Mouse (Mus musculus) bone marrow, adult 2 months (tissue): ENCODE results near the gene Ccl1. TPM values are rescaled to one million over a fixed set of nuclear protein-coding genes. Genes with fewer than 3 reads are reported as not detected.

Source experiments
- H3K27ac ChIP-seq: fragments of 200-500 bp; 2 replicates; pipeline ENCODE4 v1.5.1; 2012; ENCODE audit warnings: low read depth, mild to moderate bottlenecking, control low read depth, inconsistent platforms, low read length; ENCODE audit not compliant: control insufficient read depth, poor library complexity, insufficient read depth
- H3K4me1 ChIP-seq: fragments of 200-500 bp; 2 replicates; pipeline ENCODE4 v1.6.1; 2011; ENCODE audit warnings: low read length; ENCODE audit not compliant: control insufficient read depth, insufficient read depth
- H3K4me3 ChIP-seq: fragments of 200-500 bp; replicated peaks from 2 replicates; pipeline ENCODE3; 2011; ENCODE audit warnings: mild to moderate bottlenecking, low read depth, low read length, control low read depth; ENCODE audit not compliant: control insufficient read depth
- CTCF ChIP-seq: fragments of 200-500 bp; IDR thresholded peaks from 2 replicates; pipeline ENCODE4 v1.5.1; 2011; ENCODE audit warnings: low read length, control low read depth; ENCODE audit not compliant: control insufficient read depth, insufficient read depth
- POLR2A ChIP-seq: fragments of 200-500 bp; IDR thresholded peaks from 2 replicates; pipeline ENCODE4 v1.6.1; 2011; ENCODE audit warnings: low read depth, mild to moderate bottlenecking, control low read depth, low read length, borderline replicate concordance; ENCODE audit not compliant: control insufficient read depth
- WGBS: fragments of 180-500 bp; shearing (Covaris S2); methylation state at CpG from one replicate; pipeline ENCODE4 v1.1.7; 2018; 5-methylcytosine and 5-hydroxymethylcytosine counted together
- polyA plus RNA-seq: library from polyadenylated mRNA; stranded (reverse); fragments of >200 nt; gene quantifications from 2 replicates; pipeline ENCODE4 v1.2.4, GENCODE M21; 2011; ENCODE audit warnings: low replicate concordance; ENCODE audit not compliant: missing spikeins, insufficient read depth, insufficient read length

Gene Ccl1
- polyA plus RNA-seq: not detected in 2 replicates

- TF ChIP-seq CTCF (no peak), POLR2A (no peak)
- H3K4me3 ChIP-seq: no peak within 1 kb of the TSS
- H3K27ac ChIP-seq: no peak within 1 kb of the TSS
- H3K4me1 ChIP-seq: no peaks in the 10 kb centered on the region
- WGBS: 46% methylated on average over 4 of the region's 4 CpGs
Measured at GRCm38 (mm10) chr11:82305590-82305989, at the start of gene Ccl1. Gene Ccl1, minus strand, starts transcription at chr11:82305690.

- 70% methylated on average over 10 of the region's 10 CpGs for WGBS
Measured at GRCm38 (mm10) chr11:82351039-82351438, 45.5 kb upstream of the Ccl1 start.

GRCm38 (mm10) chr11:82340900-82341299 is 35.4 kb upstream of the Ccl1 start:
- 10% methylated on average over 2 of the region's 2 CpGs for WGBS
- TF ChIP-seq CTCF: no peak
- TF ChIP-seq POLR2A: no peak

More at GRCm38 (mm10) chr11:82351039-82351438, 45.5 kb upstream of the Ccl1 start:
- no peak for TF ChIP-seq POLR2A
- no peak for TF ChIP-seq CTCF
- H3K4me1 ChIP-seq: no peaks in the 10 kb centered on the region; the same call in 1 of the 2 replicates
- H3K27ac ChIP-seq: no peak overlapping the region
- no peak overlapping the region for H3K4me3 ChIP-seq

GRCm38 (mm10) chr11:82340416-82340815 is 34.9 kb upstream of the Ccl1 start:
- 18% methylated on average over 6 of the region's 6 CpGs for WGBS
- H3K4me1 ChIP-seq: no peaks in the 10 kb centered on the region
- no peak for TF ChIP-seq CTCF
- no peak for TF ChIP-seq POLR2A
- H3K4me3 ChIP-seq: no peak overlapping the region
- H3K27ac ChIP-seq: no peak overlapping the region

More at GRCm38 (mm10) chr11:82340900-82341299, 35.4 kb upstream of the Ccl1 start:
- Histone ChIP-seq H3K27ac (no peak overlapping the region), H3K4me1 (no peaks in the 10 kb centered on the region), H3K4me3 (no peak overlapping the region)

GRCm38 (mm10) chr11:82339921-82340401 is 34.5 kb upstream of the Ccl1 start:
- Histone ChIP-seq H3K27ac (no peak overlapping the region), H3K4me1 (no peaks in the 10 kb centered on the region), H3K4me3 (no peak overlapping the region)
- TF ChIP-seq POLR2A: no peak
- no peak for TF ChIP-seq CTCF
- 5% methylated on average over 7 of the region's 7 CpGs for WGBS

- 44% methylated on average over 7 of the region's 7 CpGs for WGBS
- no peak overlapping the region for H3K27ac ChIP-seq
- no peak overlapping the region for H3K4me3 ChIP-seq
- H3K4me1 ChIP-seq: no peaks in the 10 kb centered on the region
- TF ChIP-seq POLR2A (no peak), CTCF (no peak)
Measured at GRCm38 (mm10) chr11:82313153-82313552, 7.7 kb upstream of the Ccl1 start.

- WGBS: 26% methylated on average over 12 of the region's 12 CpGs
- no peaks in the 10 kb centered on the region for H3K4me1 ChIP-seq
- TF ChIP-seq CTCF (no peak), POLR2A (no peak)
- no peak overlapping the region for H3K4me3 ChIP-seq
- no peak overlapping the region for H3K27ac ChIP-seq
Measured at GRCm38 (mm10) chr11:82310336-82311045, 5.0 kb upstream of the Ccl1 start.

GRCm38 (mm10) chr11:82297895-82298294 is 7.6 kb downstream of the Ccl1 start:
- Histone ChIP-seq H3K4me1 (no peaks in the 10 kb centered on the region), H3K4me3 (no peak overlapping the region), H3K27ac (no peak overlapping the region)
- WGBS: 66% methylated on average over 4 of the region's 4 CpGs
- TF ChIP-seq POLR2A (no peak), CTCF (no peak)
